Comparison of ENCODE assay signal across 8 mouse cellular contexts in genomic region chr14:15438096-15438484, GRCm38 (mm10). TPM values are rescaled to one million over a fixed set of nuclear protein-coding genes. Genes with fewer than 3 reads are reported as not detected.
DNase-seq lines count a peak whose midpoint lies in the region; ATAC-seq and TF ChIP-seq lines count a peak whose summit lies in the region.

No protein-coding gene starts in this region.

- no peaks in the 10 kb centered on the region for H3K36me3 ChIP-seq in lung, embryonic 14.5 days (ENCODE audit: insufficient read depth)
- no peaks in the 10 kb centered on the region for H3K36me3 ChIP-seq in heart, embryonic 10.5 days
- no peaks in the 10 kb centered on the region for H3K36me3 ChIP-seq in midbrain, embryonic 15.5 days (replicated peaks)

- no peaks in the 10 kb centered on the region for H3K9me3 ChIP-seq in lung, embryonic 14.5 days (ENCODE audit: low read depth, low read length)
- H3K9me3 ChIP-seq in heart, embryonic 10.5 days: no peaks in the 10 kb centered on the region
- no peaks in the 10 kb centered on the region for H3K9me3 ChIP-seq in midbrain, embryonic 15.5 days

- peak overlapping the region; percentile 53 for H3K4me3 ChIP-seq in lung, embryonic 14.5 days (ENCODE audit: low read depth, low read length)
- peak overlapping the region; percentile 80 for H3K4me3 ChIP-seq in heart, embryonic 10.5 days
- H3K4me3 ChIP-seq in midbrain, embryonic 15.5 days: peak overlapping the region; percentile 72

- H3K27me3 ChIP-seq in lung, embryonic 14.5 days (ENCODE audit: insufficient read depth, low read length): peaks cover 15% of the 10 kb centered on the region
- peaks cover 21% of the 10 kb centered on the region; the same call in 1 of the 2 replicates for H3K27me3 ChIP-seq in heart, embryonic 10.5 days (ENCODE audit: insufficient read depth, poor library complexity, severe bottlenecking)
- H3K27me3 ChIP-seq in midbrain, embryonic 15.5 days (replicated peaks): no peaks in the 10 kb centered on the region

- DNase-seq in lung, embryonic 14.5 days: peak; percentile 23
- DNase-seq in lung, postnatal 4 days: no peak
- DNase-seq in cerebellum, postnatal 14 days: peak; percentile 61 to 65
- DNase-seq in heart, embryonic 10.5 days (ENCODE audit: low spot score): no peak
- peak; percentile 12 to 32 for DNase-seq in layer of hippocampus, postnatal 14 days (ENCODE audit: low spot score in 2 of 2)
- no peak for DNase-seq in testis, postnatal 14 days (ENCODE audit: low spot score)

- peak overlapping the region; percentile 91 for H3K4me2 ChIP-seq in lung, embryonic 14.5 days
- H3K4me2 ChIP-seq in midbrain, embryonic 15.5 days: peak overlapping the region; percentile 87

- no peaks in the 10 kb centered on the region for H3K4me1 ChIP-seq in lung, embryonic 14.5 days (ENCODE audit: insufficient read depth)
- peaks cover 14% of the 10 kb centered on the region for H3K4me1 ChIP-seq in heart, embryonic 10.5 days
- H3K4me1 ChIP-seq in midbrain, embryonic 15.5 days: 0 out of 2 replicates have a peak, but pooled peaks cover 9% of the 10 kb centered on the region

- no peak for TF ChIP-seq CTCF in lung, embryonic 14.5 days (IDR thresholded peaks at IDR 0.05; ENCODE audit: low read depth)

- peak overlapping the region; percentile 53 for H3K9ac ChIP-seq in lung, embryonic 14.5 days
- H3K9ac ChIP-seq in midbrain, embryonic 15.5 days: peak overlapping the region; percentile 64

- peak; percentile 60 for ATAC-seq in lung, embryonic 14.5 days (ENCODE audit: insufficient read depth)
- ATAC-seq in midbrain, embryonic 15.5 days (replicated peaks): peak; percentile 60
- no peak for ATAC-seq in megakaryocyte, adult 5-6 weeks (ENCODE audit: poor library complexity, severe bottlenecking)

- H3K27ac ChIP-seq in lung, embryonic 14.5 days (ENCODE audit: low read depth): no peak overlapping the region
- peak overlapping the region; percentile 87 for H3K27ac ChIP-seq in heart, embryonic 10.5 days
- peak overlapping the region; percentile 85 for H3K27ac ChIP-seq in midbrain, embryonic 15.5 days

- 2% methylated on average over 11 of the region's 11 CpGs for WGBS in lung, embryonic 14.5 days
- WGBS in heart, embryonic 10.5 days: 0% methylated on average over 11 of the region's 11 CpGs
- under 1% methylated on average over 11 of the region's 11 CpGs for WGBS in midbrain, embryonic 15.5 days

RNA-seq across cellular contexts. Expression of gene Lrrc3b, which starts 0.7 kb away (rescaled TPM):
- 2.5 and 3.0 TPM in 2 replicates for polyA plus RNA-seq in lung, embryonic 14.5 days (2014; fragmentation: Nextera tagmentation; extraction: Ambion mirVana)
- 3.8 and 4.7 TPM in 2 replicates for polyA plus RNA-seq in heart, embryonic 10.5 days (2016; fragmentation: Nextera tagmentation; extraction: Ambion mirVana)
- 1 to 10 TPM; 7.5 to 8.0 TPM for total RNA-seq in layer of hippocampus, postnatal 14 days (2021)
- polyA plus RNA-seq in midbrain, embryonic 15.5 days (2015; fragmentation: Nextera tagmentation; extraction: Ambion mirVana): 23.6 and 25.5 TPM in 2 replicates
- not detected in 2 replicates for total RNA-seq in megakaryocyte, adult 5-6 weeks (2015)
- total RNA-seq in megakaryocyte, adult 5-6 weeks (2017): not detected in 2 replicates

Comparison
In these comparisons a context has a peak if more than half of its experiments do, and no peak if none do; other contexts are left out.
1. DNase-seq: peak in lung, embryonic 14.5 days (single experiment), cerebellum, postnatal 14 days (2 of 2) and layer of hippocampus, postnatal 14 days (2 of 2); none in lung, postnatal 4 days (0 of 2), heart, embryonic 10.5 days (single experiment) and testis, postnatal 14 days (single experiment).
2. Peak in every context shown above with its lines, with median percentiles within 50 percentile points of each other: H3K4me3 ChIP-seq.